Mouse (Mus musculus): Measurements from ENCODE around the gene Slc26a9.

Gene Slc26a9

GRCm38 (mm10) chr1:131736494-131736893 lies 7.3 kb upstream of the Slc26a9 start:
- no peak for DNase-seq (ENCODE audit: low read depth, low spot score)

DNA sequence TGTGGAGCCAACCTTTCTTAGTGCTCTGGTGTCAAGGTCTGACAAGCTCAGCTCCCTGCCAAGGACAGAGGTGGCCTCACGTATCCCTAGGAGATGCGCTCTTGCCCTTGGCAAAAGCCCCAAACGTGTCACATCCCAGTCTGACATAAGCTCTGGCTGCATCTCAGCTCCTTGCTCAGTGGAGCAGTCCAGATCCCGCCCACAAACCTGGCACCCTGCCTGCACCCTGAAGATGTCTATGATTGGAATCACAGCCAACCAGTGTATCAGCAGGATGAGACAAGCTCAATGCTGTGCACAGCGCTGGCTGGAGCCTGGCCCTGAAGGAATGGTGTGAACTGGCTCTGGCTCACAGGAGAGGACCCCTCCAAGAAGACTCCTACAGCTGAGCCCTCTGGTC lies 6.6 kb upstream of the Slc26a9 start:
- DNase-seq (ENCODE audit: low read depth, low spot score): no peak

- DNase-seq (ENCODE audit: low read depth, low spot score): no peak
Measured at GRCm38 (mm10) chr1:131738760-131739159, 5.1 kb upstream of the Slc26a9 start.

- no peak for DNase-seq (ENCODE audit: low read depth, low spot score)
Measured at GRCm38 (mm10) chr1:131739481-131740160, 4.2 kb upstream of the Slc26a9 start.

DNA sequence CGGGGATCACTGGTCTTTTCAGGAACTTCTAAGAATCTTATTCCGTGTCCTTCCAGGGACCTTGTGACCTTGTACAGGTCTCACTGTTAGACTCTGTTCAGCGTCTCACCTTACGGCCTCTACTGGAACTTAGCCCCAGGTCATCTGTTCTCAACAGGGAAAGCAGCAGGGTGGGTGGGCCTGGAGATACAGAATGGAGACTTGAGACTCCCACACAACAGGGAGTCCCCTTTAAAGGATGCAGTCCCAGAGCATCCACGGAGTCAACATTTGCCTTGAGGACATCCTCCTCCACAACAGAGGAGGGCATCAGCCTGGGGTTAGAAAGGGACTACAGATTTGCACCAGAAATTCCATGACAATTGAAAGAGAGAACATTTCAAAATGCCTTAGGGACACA lies 1.6 kb downstream of the Slc26a9 start:
- peak; percentile 82 for DNase-seq (ENCODE audit: low read depth, low spot score)

DNA sequence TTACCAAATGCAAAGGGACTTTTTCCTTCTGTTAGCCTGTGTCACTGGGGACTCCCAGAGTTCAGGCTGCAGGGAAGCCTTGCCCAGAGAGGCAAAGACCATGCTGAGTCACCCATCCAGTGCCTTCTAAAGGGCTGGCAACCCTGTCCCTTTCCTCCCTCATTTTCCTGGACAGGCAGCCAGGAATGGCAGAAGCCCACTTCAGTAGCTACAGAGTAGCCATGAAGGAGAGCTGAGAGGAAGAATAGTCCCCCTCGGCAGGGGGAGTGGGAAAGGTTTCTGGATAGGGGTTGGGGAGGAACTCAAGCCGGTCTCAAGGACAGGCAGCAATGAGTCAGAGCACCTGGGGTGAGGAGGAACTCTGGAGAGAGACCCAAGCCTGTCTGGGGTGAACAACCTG lies 3.9 kb downstream of the Slc26a9 start:
- DNase-seq (ENCODE audit: low read depth, low spot score): no peak

DNA sequence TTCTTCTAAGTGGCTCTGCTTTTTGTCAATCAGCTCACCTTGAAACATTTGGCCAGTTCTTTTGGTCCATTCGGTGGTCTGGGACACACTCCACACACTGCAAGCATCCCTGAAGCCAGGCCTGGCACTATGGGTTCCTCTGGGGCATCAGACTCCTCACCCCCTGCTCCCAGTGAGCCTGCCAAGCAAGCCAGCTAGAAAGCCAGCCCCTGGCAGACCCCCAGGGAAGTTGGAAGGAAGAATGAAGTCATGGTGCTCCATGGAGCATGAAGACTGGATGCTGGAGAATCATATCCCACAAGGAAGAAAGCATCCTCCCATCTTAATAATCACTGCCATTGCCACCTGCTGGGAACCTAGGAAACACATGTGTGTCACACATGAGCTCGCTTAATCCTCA lies 4.8 kb downstream of the Slc26a9 start:
- DNase-seq (ENCODE audit: low read depth, low spot score): no peak

- no peak for DNase-seq (ENCODE audit: low read depth, low spot score)
Measured at GRCm38 (mm10) chr1:131749706-131750545, 6.1 kb downstream of the Slc26a9 start.

DNA sequence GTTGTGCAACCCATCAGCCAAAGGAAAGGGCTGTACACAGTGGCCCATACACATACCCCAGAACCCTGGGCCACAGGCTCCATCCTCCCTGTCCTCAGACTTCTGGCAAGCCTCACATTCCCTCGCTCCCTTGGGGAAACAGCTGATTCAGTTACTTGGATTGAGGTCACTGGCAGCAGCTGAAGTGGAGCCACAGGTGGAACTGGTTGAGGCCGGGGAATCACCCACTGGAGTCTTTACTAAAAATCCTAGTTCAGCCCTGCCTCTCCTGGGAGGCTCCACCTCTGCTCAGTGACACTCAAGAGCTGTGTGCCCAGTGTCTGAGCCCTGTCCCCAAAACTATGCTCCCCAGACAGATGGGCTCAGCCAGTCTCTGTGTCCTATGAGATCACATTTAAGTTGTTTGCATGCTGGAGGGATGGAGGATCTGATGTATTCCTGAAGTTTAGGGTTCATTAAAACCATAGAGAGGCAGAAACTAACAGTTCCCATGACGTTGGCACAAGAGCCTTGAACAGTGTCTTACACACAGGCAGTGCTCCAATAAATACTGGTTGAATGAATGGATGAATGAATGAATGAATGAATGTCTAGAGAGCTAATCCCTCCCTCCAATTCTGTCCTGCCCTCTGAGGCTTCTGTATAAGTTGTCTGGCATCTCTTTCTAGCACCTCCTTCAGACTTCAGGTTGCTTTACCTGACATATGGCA lies 7.5 kb downstream of the Slc26a9 start:
- no peak for DNase-seq (ENCODE audit: low read depth, low spot score)

GRCm38 (mm10) chr1:131751891-131752311 lies 8.1 kb downstream of the Slc26a9 start:
- DNase-seq (ENCODE audit: low read depth, low spot score): no peak

DNA sequence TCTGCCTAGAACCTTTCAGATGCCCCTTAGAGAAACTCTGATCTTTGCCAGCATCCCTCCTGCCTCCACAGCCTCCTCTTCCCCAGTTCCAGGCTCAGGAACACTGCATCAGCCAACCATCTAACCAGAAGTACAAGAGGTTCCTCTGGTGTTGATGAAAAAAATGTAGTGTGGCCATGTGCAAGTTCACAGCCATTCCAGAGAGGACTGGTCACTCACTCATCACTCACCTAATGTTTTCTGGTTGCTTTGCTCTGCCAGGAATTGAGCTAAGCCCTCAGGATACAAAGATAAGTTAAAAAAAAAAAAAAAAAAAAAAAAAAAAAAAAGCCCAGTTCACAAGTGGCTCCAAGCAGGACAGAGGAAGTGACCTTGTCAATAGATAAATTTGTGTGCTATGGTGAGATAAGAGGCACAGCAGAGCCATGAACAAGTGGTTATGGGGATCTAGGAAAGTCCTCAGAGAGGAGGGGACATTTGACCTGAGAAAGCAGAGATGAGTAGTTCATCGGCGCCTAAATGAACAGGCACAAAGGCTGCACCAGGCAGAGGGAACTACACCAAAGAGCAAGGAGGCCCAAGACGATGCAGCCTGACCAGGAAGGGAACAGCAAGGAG lies 10.5 kb downstream of the Slc26a9 start:
- no peak for DNase-seq (ENCODE audit: low read depth, low spot score)

GRCm38 (mm10) chr1:131754916-131755315 lies 11.1 kb downstream of the Slc26a9 start:
- DNase-seq (ENCODE audit: low read depth, low spot score): no peak

DNA sequence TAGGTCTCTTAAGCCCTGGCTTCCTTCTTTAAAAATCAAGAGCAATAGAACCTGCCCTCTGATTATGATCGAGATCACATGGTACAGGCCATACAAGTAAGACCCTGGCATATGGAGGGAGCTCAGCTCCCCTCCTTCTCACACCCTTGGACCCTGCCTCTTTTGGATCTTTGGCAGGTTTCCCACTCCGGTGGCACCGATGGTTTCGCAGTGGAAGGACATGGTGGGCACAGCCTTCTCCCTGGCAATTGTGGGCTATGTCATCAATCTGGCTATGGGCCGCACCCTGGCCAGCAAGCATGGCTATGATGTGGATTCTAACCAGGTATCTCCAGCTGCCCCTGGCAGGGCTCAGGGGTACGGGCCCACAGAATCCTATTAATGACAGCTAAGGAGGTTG lies 13.4 kb downstream of the Slc26a9 start:
- no peak for DNase-seq (ENCODE audit: low read depth, low spot score)

DNA sequence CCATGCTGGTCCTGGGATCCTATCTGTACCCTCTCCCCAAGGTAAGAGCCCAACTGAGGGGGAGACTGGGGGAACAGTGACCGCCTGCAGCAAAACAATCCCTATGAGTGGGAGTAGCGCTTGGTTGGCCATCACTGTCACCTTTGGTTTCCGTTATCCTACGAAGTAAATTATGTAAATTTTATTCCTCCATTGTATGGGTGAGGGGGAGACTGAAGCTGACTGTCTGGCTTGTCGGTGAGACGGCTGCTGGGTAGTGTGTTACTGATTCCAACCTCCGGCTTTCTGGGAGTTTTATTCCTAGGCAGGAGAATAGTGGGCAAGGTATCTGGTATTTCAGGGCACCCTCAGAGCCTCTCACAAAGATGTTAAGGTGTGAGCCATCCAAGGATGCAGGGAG lies 15.0 kb downstream of the Slc26a9 start:
- no peak for DNase-seq (ENCODE audit: low read depth, low spot score)

- DNase-seq (ENCODE audit: low read depth, low spot score): no peak
Measured at GRCm38 (mm10) chr1:131759667-131760427, 16.0 kb downstream of the Slc26a9 start.

DNA sequence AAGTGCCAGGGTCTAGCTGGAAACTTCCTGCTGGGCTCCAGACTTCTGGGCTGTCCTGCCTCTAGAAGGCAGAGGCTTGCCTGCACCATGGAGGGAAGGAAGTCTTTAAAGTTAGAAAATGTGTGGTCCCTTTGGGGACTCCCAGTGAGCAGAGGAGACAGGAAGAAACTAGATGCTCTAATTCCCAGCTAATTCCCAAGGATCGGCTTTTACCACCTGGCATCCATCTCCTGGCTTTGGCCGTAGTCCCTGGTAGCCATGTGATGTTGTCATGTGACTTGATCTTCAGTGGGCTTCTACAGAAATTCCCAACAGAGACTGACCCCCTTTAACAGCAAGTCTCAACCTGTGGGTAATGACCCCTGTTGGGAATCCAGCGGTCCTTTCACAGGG lies 16.6 kb downstream of the Slc26a9 start:
- no peak for DNase-seq (ENCODE audit: low read depth, low spot score)

DNA sequence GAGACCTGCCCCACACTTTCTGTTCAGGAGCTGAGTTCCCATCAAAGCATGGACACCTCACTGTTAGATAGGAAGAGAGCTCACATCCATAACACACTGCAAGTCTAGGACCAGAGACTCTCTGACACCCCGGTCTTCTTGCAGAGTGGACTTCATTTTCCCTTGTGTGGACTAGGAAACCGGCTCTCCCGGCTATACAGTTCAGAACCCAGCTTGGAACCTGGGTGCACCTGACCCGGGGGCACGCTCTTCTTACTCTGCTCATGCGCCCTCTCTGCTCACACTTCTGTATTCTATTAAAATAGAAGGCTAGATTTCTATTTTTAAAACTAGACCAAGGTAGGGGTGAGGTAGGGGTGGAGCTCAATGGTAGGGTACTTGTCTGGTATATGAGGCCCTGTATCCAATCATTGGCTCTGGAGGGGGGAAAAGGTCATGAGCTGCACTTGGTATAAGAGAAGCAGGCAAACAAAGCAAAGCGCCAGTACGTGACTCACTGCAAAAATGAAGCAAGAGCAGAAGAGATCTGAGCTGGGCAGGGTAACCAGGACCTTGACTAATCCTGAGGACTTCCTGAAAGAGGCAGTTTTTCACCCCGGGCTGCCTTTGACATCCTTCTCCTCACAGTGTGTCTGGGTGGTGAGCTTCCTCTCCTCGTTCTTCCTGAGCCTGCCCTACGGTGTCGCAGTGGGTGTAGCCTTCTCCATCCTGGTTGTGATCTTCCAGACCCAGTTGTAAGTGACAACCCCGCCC lies 17.4 kb downstream of the Slc26a9 start:
- no peak for DNase-seq (ENCODE audit: low read depth, low spot score)

DNA sequence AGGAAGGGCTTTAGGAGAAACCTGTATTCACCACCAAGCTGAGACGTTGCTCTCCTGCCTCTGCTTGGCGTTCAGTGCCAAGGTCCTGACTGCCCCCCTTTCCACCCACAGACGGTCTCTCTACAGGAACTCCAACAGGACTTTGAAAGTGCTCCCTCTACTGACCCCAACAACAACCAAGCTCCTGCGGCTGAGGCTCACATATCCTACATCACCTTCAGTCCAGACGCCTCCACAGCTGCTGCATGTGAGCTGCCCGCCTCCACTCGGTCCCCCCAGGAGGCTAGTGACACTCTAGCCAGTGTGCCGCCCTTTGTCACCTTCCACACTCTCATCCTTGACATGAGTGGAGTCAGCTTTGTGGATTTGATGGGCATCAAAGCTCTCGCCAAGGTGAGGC lies 19.9 kb downstream of the Slc26a9 start:
- peak; percentile 48 for DNase-seq (ENCODE audit: low read depth, low spot score)

DNA sequence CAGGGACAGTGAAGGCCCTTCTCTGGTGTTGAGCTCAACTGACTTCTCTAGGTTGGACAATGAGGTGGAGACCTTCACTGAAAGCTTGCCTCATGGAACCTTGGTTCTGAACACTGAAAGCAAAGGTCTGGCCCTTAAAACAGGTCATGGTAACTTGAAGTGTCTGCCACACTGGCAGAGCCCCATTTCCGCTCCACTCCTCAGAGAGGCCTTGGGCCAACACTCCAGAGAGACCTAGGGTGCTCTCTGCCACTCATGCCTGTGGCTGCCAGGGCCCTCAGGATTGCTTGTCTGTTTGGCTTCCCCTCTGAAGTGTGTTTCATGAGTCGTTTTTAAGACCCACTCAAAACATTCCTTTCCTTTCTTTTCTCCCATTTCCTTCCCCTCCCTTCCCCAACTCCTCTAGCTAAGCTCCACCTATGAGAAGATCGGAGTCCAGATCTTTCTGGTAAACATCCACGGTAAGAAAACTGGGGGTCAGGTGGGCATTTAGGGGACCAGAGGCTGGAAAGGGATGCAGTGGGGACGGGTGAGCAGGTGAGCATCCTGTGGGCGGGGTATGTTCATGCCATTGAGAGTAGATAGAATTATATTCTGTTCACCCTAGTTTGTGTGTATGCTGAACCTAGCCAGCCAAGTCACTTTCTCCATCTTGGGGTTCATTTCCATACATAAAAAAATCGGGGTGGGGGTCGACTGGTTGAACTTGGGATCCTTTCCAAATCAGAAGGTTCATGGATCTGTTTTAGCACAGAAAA lies 20.9 kb downstream of the Slc26a9 start:
- no peak for DNase-seq (ENCODE audit: low read depth, low spot score)
